Mouse (Mus musculus): Measurements from ENCODE around the gene Ctps2. TPM values are rescaled to one million over a fixed set of nuclear protein-coding genes. Genes with fewer than 3 reads are reported as not detected.
A peak's percentile ranks its signal among the peaks of the same experiment; 100 is the strongest.

Ctps2 gene
- total and polyA plus RNA-seq, 2 experiments = 4.2 to 15.5 TPM

DNA sequence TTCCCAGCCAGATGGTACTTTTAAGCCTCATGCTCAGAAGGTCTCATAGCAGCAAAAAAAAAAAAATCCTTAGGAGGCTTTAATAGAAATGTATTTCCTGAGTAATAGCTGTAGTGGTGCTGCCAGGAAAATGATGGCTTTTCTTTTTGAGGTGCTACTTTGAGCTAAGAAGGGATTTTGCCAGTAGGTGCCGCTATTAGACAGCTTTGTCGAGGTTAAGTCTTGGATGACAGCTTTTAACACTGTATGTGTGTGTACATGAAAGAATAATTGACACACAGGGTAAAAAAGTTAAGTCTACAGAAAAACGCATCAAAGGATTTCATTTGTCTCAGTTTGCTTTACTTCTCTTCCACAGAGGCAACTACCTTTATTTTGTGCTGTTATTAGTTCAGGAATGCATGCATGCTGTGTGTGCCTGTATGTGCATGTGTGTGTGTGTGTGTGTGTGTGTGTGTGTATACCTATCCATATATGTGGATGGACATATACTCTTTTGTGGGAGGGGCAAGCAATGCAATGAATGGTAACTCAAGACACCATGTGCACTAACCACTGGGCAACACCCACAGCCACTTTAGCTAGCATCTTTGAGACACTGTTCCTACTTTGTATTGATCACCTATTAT is 48.9 kb downstream of the Ctps2 start:
- no peaks in the 10 kb centered on the region for H3K27me3 ChIP-seq (ENCODE audit: control insufficient read depth, insufficient read depth, low read length)
- no peak overlapping the region for H3K9ac ChIP-seq (ENCODE audit: low read depth, low read length)
- DNase-seq (ENCODE audit: extremely low read depth, low read depth, low spot score) = peak; percentile 36
- 46% methylated on average over 3 of the region's 3 CpGs for WGBS
- H3K27ac ChIP-seq (replicated peaks; ENCODE audit: insufficient read depth, low read depth, low read length) = no peak overlapping the region
- H3K36me3 ChIP-seq (ENCODE audit: control insufficient read depth, insufficient read depth, low read length) = no peaks in the 10 kb centered on the region
- H3K79me2 ChIP-seq (ENCODE audit: control insufficient read depth, insufficient read depth, low read length) = no peaks in the 10 kb centered on the region
- H3K4me1 ChIP-seq (ENCODE audit: control insufficient read depth, insufficient read depth, low read length) = no peaks in the 10 kb centered on the region
- no peak for TF ChIP-seq CTCF (IDR thresholded peaks at IDR 0.05; ENCODE audit: low read depth, low read length)
- no peak for TF ChIP-seq POLR2A (IDR thresholded peaks at IDR 0.05; ENCODE audit: extremely low read depth, insufficient read depth, low read length)
- H3K4me3 ChIP-seq (ENCODE audit: insufficient read depth, low read depth, low read length) = no peak overlapping the region

DNA sequence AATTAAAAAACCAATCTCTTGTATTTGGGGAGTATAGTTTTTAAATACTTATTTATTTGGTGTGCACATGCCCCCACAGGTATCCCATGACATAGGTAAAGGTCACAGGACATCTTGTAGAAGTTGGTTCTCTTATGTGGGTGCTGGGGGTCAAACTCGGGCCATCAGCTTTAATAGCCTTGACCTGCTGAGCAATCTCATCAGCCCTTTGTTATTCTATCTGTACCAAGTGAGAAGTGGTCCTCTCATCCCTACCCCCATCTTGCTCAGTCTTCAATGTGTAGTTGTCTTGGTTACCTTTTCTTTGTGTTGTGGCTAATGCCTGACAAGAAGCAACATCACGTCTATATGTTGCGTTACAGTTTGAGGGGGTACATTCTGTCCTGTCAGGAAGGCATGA is 56.9 kb downstream of the Ctps2 start:
- no peak overlapping the region for H3K27ac ChIP-seq (replicated peaks; ENCODE audit: insufficient read depth, low read depth, low read length)
- no peak for DNase-seq (ENCODE audit: extremely low read depth, low read depth, low spot score)
- H3K36me3 ChIP-seq (ENCODE audit: control insufficient read depth, insufficient read depth, low read length) = no peaks in the 10 kb centered on the region
- no peaks in the 10 kb centered on the region for H3K79me2 ChIP-seq (ENCODE audit: control insufficient read depth, insufficient read depth, low read length)
- 85% methylated on average over 3 of the region's 3 CpGs for WGBS
- no peak overlapping the region for H3K9ac ChIP-seq (ENCODE audit: low read depth, low read length)
- H3K4me3 ChIP-seq (ENCODE audit: insufficient read depth, low read depth, low read length) = no peak overlapping the region
- TF ChIP-seq CTCF (IDR thresholded peaks at IDR 0.05; ENCODE audit: low read depth, low read length) = no peak
- no peak for TF ChIP-seq POLR2A (IDR thresholded peaks at IDR 0.05; ENCODE audit: extremely low read depth, insufficient read depth, low read length)
- no peaks in the 10 kb centered on the region for H3K4me1 ChIP-seq (ENCODE audit: control insufficient read depth, insufficient read depth, low read length)
- no peaks in the 10 kb centered on the region for H3K27me3 ChIP-seq (ENCODE audit: control insufficient read depth, insufficient read depth, low read length)

DNA sequence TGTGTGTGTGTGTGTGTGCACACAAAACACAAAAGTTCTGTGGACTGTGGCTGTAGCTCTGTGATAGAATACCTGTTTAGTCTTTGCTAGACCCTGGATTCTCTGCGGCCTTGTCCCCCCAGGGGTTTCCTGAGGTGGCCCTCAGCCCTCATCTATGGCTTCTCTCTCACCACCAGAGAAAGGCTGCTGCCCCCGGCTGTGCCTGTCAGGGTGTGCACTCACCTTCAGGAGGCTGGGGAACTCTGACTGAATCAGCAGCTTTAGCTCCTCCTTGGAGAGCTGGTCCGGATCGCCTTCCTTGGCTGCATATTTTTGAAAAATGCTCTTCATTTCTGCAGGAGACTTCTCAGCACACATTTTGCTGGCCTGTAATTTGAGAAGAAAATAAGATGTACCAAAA is 62.8 kb downstream of the Ctps2 start:
- H3K4me1 ChIP-seq (ENCODE audit: control insufficient read depth, insufficient read depth, low read length) = peaks cover 1% of the 10 kb centered on the region
- H3K9ac ChIP-seq (ENCODE audit: low read depth, low read length) = no peak overlapping the region
- TF ChIP-seq CTCF (IDR thresholded peaks at IDR 0.05; ENCODE audit: low read depth, low read length) = no peak
- no peak for TF ChIP-seq POLR2A (IDR thresholded peaks at IDR 0.05; ENCODE audit: extremely low read depth, insufficient read depth, low read length)
- no peaks in the 10 kb centered on the region for H3K79me2 ChIP-seq (ENCODE audit: control insufficient read depth, insufficient read depth, low read length)
- H3K4me3 ChIP-seq (ENCODE audit: insufficient read depth, low read depth, low read length) = no peak overlapping the region
- WGBS = 51% methylated on average over 4 of the region's 4 CpGs
- no peak for DNase-seq (ENCODE audit: extremely low read depth, low read depth, low spot score)
- H3K36me3 ChIP-seq (ENCODE audit: control insufficient read depth, insufficient read depth, low read length) = no peaks in the 10 kb centered on the region
- no peaks in the 10 kb centered on the region for H3K27me3 ChIP-seq (ENCODE audit: control insufficient read depth, insufficient read depth, low read length)
- no peak overlapping the region for H3K27ac ChIP-seq (replicated peaks; ENCODE audit: insufficient read depth, low read depth, low read length)

DNA sequence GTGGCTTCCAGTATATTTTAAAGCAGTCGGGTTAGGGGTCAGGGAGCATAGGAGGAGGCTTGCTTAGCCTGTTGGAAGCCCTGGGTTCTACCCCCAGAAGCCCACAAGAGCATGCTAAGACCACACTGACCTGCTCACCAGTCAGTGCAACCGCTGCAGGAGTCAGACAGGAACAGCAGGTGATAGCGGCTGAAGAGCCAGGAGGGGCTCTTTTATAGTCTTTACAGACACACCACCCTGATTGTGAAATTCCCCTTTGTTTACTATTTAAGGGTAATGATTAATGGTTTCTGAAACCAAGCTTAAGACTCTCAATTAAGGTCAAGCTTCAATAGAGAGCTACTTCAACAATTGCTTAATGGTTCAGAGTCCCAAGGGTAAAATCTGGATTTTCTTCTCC is 63.3 kb downstream of the Ctps2 start, which contains the start of gene S100g:
S100g (minus strand) TSS at position 217 of the 400 bp plus-strand sequence.
- DNase-seq (ENCODE audit: extremely low read depth, low read depth, low spot score) = peak; percentile 31
- no peaks in the 10 kb centered on the region for H3K36me3 ChIP-seq (ENCODE audit: control insufficient read depth, insufficient read depth, low read length)
- no peak within 1 kb of the TSS for H3K4me3 ChIP-seq (ENCODE audit: insufficient read depth, low read depth, low read length)
- no peaks in the 10 kb centered on the region for H3K79me2 ChIP-seq (ENCODE audit: control insufficient read depth, insufficient read depth, low read length)
- H3K27ac ChIP-seq (replicated peaks; ENCODE audit: insufficient read depth, low read depth, low read length) = no peak within 1 kb of the TSS
- 21% methylated on average over 3 of the region's 3 CpGs for WGBS
- TF ChIP-seq POLR2A (IDR thresholded peaks at IDR 0.05; ENCODE audit: extremely low read depth, insufficient read depth, low read length) = no peak
- no peak for TF ChIP-seq CTCF (IDR thresholded peaks at IDR 0.05; ENCODE audit: low read depth, low read length)
- H3K27me3 ChIP-seq (ENCODE audit: control insufficient read depth, insufficient read depth, low read length) = no peaks in the 10 kb centered on the region
- H3K4me1 ChIP-seq (ENCODE audit: control insufficient read depth, insufficient read depth, low read length) = peaks cover 1% of the 10 kb centered on the region
- no peak within 1 kb of the TSS for H3K9ac ChIP-seq (ENCODE audit: low read depth, low read length)

DNA sequence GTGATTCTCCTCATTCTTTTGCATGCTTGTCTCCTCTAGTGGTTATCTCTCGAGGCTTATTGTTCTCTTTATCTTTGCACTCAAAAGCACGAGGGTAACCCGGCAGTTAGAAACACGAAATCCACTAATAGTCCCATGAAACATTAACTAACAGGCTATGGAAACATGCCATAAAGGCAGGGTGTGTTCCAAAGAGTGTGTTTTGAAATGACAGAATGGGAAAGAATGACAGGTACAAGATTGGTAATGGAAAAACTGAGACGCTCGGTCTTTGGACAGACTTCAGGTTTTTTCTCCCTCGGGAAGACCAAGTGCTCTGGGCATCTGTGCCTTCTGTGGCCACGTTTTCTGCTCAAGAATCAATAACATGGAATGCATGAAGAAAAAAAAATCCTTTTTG is 66.4 kb downstream of the Ctps2 start:
- Histone ChIP-seq H3K9ac (ENCODE audit: low read depth, low read length) (no peak overlapping the region), H3K4me3 (ENCODE audit: insufficient read depth, low read depth, low read length) (no peak overlapping the region), H3K36me3 (ENCODE audit: control insufficient read depth, insufficient read depth, low read length) (no peaks in the 10 kb centered on the region), H3K27ac (replicated peaks; ENCODE audit: insufficient read depth, low read depth, low read length) (no peak overlapping the region), H3K4me1 (ENCODE audit: control insufficient read depth, insufficient read depth, low read length) (peaks cover 1% of the 10 kb centered on the region), H3K27me3 (ENCODE audit: control insufficient read depth, insufficient read depth, low read length) (no peaks in the 10 kb centered on the region), H3K79me2 (ENCODE audit: control insufficient read depth, insufficient read depth, low read length) (no peaks in the 10 kb centered on the region)
- DNase-seq (ENCODE audit: extremely low read depth, low read depth, low spot score) = peak; percentile 77
- TF ChIP-seq POLR2A (IDR thresholded peaks at IDR 0.05; ENCODE audit: extremely low read depth, insufficient read depth, low read length) (no peak), CTCF (IDR thresholded peaks at IDR 0.05; ENCODE audit: low read depth, low read length) (no peak)
- 13% methylated on average over 8 of the region's 8 CpGs for WGBS

DNA sequence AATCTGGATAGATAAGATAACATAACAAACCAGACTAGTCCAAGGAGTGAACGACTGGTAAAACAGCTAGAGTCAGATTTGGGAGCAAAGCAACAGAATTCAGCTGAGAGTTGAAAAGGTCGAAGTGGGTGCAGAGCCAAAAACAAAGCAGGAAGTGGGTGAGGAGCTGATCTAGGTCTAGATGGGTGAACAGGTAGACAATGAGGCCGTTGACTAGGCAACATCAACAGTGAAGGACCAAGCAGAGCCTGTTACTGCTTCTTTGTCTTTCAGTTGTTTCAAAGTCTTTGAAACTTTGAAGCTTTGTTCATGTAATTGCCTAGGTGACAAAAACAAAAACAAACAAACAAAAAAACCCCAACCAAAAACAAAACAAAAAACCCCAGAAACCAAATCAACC is 75.2 kb downstream of the Ctps2 start:
- Histone ChIP-seq H3K79me2 (ENCODE audit: control insufficient read depth, insufficient read depth, low read length) (no peaks in the 10 kb centered on the region), H3K36me3 (ENCODE audit: control insufficient read depth, insufficient read depth, low read length) (0 out of 2 replicates have a peak, but pooled peaks cover 2% of the 10 kb centered on the region), H3K9ac (ENCODE audit: low read depth, low read length) (no peak overlapping the region), H3K4me3 (ENCODE audit: insufficient read depth, low read depth, low read length) (no peak overlapping the region), H3K27ac (replicated peaks; ENCODE audit: insufficient read depth, low read depth, low read length) (no peak overlapping the region), H3K4me1 (ENCODE audit: control insufficient read depth, insufficient read depth, low read length) (no peaks in the 10 kb centered on the region), H3K27me3 (ENCODE audit: control insufficient read depth, insufficient read depth, low read length) (no peaks in the 10 kb centered on the region)
- WGBS = 89% methylated on average over 3 of the region's 3 CpGs
- DNase-seq (ENCODE audit: extremely low read depth, low read depth, low spot score) = no peak
- TF ChIP-seq POLR2A (IDR thresholded peaks at IDR 0.05; ENCODE audit: extremely low read depth, insufficient read depth, low read length) (no peak), CTCF (IDR thresholded peaks at IDR 0.05; ENCODE audit: low read depth, low read length) (no peak)

All from liver, adult 2 months (tissue).